Mouse (Mus musculus): ENCODE data around the gene Scrn1.

The Scrn1 gene

GRCm38 (mm10) chr6:54475926-54476667, 90.2 kb downstream of the Scrn1 start:
- no peak for DNase-seq (ENCODE audit: low read depth, low spot score)

- no peak for DNase-seq (ENCODE audit: low read depth, low spot score)
Measured at GRCm38 (mm10) chr6:54472846-54473715, 93.2 kb downstream of the Scrn1 start.

- DNase-seq (ENCODE audit: low read depth, low spot score) = no peak
Measured at GRCm38 (mm10) chr6:54471866-54472265, 94.4 kb downstream of the Scrn1 start.

- DNase-seq (ENCODE audit: low read depth, low spot score) = no peak
Measured at GRCm38 (mm10) chr6:54467371-54467770, 98.9 kb downstream of the Scrn1 start.

- no peak for DNase-seq (ENCODE audit: low read depth, low spot score)
Measured at GRCm38 (mm10) chr6:54464926-54465325, 101.4 kb downstream of the Scrn1 start.

- no peak for DNase-seq (ENCODE audit: low read depth, low spot score)
Measured at GRCm38 (mm10) chr6:54463701-54464458, 102.4 kb downstream of the Scrn1 start.

GRCm38 (mm10) chr6:54462766-54463165, 103.5 kb downstream of the Scrn1 start:
- DNase-seq (ENCODE audit: low read depth, low spot score) = no peak

DNA sequence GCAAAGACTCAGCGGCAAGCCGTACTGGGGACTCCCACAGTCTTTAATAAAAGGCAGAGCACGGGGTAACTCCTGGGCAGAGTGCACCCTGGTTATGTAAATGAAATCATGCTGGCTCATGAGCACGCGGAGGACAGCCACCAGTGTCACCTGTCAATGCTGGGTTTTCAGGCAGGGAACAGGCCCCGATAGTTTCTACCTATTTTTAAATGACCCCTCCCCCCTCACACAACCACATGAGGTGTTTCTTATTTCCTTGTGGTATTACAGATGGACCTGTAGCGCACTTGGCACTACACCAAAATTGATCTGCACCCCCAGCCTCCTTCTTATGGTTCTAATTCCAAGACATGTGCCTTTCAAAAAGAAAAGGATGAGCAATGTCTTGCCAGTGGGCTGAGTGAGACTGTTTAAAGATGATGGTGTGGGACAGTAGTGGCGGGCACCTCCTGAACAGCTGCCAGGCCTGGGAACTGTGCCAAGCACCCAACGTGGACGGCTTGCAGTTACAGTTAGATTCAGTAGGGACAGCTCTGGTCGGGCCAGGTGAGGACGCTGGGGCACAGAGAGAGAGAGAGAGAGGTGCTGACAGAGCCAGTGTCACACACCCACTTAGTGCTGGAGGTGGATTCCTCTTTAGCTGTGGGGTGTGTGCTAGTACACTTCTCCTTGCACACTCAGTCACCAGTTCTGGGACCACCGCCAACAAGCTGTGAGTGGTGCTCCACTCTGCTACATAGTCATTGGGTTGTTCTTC, 105.2 kb downstream of the Scrn1 start:
- DNase-seq (ENCODE audit: low read depth, low spot score) = no peak

DNA sequence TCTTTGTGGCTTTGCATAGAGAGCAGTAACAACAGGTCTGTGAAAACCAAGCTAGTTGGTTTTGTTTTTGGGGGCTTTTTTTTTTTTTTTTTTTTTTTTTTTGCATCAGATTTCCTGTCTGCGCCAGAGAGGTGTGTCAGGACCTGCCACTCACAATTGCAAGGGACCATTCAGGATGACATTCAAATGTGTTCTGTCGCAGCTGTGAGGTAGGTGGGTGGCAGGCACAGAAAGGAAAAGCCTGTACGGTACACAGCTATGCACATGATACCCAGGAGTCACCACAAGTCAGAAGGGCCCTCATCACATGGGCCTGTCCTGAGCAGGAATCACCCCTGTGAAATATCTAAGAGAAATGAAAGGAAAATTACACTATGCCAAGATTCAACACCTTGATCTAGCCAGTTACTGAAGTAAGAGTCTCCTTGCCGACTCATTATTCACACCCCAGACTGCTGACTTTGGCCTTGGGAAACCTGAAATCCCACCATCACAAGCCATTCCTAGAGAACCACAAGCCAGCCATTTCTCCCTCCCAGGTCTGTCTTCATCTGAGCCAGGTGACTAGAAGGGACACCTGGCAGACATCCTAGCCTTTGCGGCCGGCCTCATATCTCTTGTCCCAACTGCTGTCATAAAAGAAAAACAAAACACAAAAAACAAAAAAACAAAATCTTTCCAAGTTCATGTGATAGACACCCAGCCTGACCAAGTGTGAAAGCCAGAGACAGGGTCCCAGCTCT, 105.9 kb downstream of the Scrn1 start:
- no peak for DNase-seq (ENCODE audit: low read depth, low spot score)

DNA sequence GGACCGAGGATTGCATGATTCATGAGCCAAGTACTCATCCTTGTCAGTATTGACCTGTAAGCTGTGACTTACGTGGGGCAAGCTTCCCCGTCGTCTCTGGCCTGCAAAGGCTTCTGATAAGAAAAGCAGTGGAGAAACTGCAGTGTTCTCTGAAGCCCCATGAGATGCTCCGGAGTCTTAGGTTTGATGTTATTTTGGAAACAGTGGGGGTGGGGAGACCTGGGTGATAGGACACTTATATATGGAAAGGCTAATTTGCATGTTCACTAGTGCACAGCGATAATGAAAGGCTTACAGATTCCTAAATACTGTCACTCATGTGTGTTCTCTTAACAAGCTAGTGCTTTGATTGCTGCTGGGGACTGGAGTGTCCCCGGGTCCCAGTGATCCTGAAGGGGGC, 106.6 kb downstream of the Scrn1 start:
- DNase-seq (ENCODE audit: low read depth, low spot score) = no peak

Data from c-Kit-negative CD71-positive TER-119-positive erythroid progenitor cells, embryonic 14.5 days (primary cell).